Mouse (Mus musculus) retina, embryonic 14.5 days (tissue): ENCODE data around the gene Ap1g2.

Experiments used
- DNase-seq: peaks from one replicate; pipeline ENCODE4 v3.0.0-alpha.2; 2015; ENCODE audit warnings: low spot score

Ap1g2 gene

DNA sequence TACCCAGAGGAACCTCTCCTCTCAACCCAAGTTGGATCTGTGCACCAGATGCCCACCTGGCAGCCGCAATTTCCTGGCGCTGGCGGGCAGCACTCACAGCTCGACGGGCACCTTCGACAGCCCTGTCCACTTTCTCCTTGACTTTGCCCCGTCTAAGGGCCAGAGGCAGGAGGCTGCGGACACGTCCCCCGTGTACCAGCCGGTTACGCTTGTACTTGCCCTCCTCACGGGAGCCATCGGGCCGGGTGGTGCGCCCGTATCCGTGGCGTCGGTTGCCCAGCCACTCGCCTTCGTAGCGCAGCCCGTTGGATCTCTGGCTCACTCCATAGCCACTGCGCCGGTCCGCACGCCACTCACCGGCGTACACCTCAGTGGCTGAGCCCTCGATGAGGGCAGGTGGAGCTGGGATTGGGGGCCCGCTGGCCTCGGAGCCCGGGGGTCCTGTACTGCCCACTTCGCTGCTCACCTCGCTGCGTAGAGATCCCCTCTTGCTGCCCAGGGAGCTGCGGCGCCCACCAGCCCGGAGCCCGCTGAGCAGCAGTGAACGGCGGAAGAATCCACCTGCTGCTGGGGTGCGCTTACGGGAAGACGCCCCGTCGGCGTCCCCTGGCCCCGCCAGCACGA is 7.1 kb upstream of the Ap1g2 start:
- no peak for DNase-seq

DNA sequence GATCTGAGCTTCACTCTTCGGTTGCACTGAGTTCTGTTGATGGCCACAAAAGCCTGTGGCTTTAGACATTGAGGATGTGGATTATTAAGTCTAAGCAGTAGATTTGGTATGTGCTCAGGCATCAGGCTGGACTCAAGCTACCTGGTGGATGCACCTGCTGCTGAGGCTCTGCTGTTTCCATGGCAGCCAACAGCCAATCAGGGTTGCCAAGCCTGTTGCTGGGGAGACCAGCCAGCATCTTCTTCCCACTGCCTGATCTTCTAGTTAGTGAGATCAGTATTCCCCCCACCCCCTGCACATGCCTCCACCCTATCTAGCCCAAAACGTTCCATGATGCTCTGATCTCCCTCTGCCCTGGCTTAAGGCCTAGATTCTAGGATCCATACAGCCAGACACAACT is 5.3 kb upstream of the Ap1g2 start:
- DNase-seq = no peak

DNA sequence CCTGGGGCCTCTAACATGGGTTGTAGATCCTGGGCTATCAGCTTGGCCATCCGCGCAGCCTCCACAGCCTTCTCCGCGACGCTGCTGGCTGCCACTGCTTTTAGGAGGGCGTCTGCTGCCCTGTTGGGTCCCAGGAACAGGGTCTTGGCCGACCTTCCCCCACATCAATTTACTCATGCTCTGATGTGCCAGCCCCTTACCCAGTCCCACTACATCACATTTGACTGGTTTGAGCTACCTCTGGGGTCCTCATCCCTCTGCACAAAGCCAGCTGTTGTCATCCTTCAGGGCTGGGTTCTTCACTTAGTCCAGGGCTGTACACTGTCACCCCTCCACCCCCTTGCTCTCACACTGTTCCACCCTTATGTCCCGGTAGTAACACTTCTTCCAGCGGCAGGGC is 3.7 kb upstream of the Ap1g2 start:
- no peak for DNase-seq

DNA sequence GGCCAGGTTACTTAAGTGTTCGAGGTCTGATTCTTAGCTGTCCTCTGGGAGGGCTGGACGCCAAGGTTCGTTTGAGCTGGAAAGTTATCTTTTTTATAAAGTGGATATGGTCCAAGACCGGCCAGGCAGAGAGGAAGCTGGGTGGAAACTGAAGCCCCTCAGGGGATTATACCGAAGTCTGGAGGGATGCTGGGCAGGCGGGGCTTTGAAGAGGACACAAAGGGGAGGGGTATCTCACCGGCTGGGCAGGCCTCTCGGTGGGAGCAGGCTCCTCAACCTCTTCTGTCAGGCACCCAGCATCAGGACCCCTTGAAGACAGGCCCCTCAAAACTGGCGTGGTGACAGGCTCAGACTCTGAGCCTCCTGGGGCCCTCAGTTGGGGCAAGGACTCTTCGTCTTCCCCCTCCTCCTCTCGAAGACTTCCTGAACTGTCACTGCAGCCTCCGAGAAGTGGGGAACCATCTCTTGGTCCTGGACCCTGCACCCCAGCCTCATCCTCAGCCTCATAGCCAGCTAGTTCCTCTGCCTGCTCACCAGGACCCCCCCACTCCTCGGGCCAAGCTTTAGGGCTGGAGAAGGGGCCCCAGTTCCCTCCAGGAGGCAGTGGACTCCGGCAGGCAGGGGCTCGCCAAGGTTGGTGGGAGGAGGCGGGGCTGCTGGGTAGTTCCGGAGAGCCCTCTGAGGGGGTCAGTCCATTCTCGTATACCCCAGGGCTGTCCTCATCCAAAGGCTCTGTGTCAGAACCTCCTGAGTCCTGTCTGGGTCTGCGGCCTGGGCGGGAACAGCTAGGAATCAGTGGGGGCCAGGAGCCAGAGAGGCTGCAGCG is 2.9 kb upstream of the Ap1g2 start:
- no peak for DNase-seq

DNA sequence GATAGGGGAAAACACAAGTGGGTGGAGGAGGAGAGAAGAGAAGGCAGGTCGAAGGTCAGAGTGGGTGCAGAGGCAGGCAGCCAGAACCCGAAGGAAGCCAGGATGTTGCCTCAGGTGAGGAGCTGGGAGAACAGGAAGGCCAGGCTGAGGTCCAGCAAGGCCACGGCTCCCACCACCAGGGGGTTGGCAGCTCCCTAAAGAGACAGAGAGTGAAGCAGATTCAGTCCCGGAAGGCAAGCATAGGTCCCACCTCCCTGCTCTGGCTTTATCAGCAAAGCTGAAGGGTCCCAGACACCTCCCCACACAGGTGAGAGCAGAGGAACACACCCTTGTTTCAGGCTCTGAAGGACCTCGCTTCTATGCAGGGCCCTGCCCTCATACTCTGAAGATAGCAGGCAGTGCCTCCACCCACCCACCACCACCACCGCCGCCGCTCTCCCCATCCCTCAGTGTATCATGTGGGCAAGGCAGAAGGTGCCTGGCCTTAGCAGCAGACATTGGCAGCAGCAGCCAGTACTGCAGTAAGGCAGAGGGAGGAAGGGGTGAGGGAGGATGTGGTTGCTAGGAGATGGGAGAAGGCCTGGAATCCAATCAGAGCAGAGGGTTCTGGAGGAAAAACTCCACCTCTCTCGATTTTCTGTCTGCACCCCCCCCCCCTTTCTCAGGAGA is 1.9 kb upstream of the Ap1g2 start:
- DNase-seq = no peak

DNA sequence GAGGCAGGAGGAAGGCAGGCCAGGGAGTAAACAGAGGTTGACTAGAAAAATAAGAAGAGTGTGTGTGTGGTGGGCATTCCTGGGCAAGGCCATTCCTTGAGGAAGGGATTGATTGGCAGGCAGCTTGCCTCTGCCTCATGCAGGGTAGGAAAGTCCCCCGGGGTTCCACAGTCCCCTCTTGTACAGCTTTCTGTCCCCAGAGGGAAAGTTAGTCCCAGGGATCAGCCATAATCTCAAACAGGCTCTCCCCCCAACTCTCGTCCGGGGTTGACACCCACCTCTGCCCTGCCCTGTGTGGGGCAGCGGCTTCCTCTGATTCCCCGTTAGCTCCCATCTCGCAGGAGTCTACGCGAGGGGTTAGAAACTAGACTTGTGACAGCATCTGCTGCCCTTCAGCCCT is 597 bp upstream of the Ap1g2 start:
- no peak for DNase-seq

DNA sequence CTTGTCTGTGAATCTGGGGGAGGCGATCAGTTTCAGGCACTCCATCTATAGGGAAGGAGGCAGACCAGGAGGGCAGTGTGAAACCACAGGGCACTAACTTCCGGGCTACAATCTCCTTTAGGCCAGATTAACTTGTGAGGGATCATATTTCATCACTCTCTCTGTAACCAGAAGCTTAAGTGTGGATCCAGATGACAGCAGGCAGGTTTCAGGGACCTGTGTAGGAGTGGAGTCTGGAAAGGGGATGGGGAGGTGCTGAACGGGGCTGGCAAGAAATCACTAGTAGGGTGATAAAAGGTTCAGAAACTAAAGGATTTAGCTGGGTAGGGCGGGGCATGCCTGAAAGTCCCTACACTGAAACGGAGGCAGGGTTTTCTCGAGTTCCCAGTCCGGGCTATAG is 1.0 kb downstream of the Ap1g2 start:
- DNase-seq = no peak

DNA sequence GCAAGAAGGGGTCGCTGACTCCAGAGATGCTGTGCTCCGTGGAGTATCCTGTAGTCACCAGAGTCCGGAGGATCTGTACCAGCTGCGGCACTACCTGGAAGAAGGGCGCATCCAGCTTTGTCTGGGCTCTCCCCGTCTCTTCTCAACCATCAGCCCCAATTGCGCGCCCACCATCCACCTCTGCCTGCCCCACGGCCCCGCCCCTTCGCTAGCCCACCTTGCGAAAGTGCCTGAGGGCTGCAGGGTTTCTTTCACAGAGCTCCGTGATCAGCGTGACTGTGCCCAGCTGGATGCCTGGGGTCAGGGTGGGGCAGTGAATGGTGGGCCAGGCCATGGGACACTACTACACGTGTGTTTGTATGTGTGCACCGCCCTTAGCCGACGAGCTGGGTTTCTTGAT is 2.0 kb downstream of the Ap1g2 start:
- DNase-seq = no peak

DNA sequence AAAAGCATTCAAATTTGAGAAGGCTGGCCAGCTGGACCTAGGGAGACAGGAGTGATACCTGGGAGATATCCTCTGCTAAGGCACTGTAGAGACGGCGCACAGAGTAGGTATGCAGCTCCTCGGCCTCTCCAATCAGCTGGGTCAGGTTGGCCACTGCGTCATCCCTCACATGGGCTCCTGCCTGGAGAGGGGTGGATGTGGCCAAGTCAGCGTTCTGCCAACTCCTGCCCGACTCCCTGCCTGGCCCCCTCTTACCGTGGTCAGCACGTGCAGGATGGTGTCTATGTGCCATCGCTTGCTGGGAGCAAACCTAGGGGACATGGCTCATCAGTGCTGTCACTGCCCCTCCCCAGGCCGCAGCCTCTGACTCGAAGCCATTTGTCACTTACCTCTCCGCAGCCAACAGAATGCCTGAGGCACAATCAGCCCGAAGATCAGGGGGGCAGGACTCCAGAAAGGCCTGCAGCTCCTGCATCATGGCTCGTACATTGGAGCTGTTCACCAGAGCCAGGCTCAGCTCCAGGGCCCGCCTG is 4.1 kb downstream of the Ap1g2 start:
- DNase-seq = no peak

DNA sequence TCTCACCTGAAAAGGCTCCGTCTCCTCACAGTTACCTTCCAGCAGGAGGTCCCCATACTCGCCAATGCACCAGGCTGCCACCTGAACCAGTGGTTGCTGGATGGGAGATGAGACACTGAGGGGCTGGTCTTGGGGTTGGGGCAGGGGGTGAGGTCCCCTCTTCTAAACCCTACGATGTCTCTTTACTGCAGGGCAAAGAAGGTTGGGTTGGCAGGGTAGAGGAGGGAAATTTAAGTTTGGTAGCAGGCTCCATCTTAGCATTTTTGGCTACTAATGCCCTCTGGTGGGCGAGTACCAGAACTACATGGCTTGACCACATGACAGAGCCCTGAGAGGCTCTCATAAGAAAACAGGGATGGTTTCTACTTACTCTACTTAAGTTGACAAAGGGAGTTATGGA is 4.8 kb downstream of the Ap1g2 start:
- DNase-seq = peak; percentile 84

DNA sequence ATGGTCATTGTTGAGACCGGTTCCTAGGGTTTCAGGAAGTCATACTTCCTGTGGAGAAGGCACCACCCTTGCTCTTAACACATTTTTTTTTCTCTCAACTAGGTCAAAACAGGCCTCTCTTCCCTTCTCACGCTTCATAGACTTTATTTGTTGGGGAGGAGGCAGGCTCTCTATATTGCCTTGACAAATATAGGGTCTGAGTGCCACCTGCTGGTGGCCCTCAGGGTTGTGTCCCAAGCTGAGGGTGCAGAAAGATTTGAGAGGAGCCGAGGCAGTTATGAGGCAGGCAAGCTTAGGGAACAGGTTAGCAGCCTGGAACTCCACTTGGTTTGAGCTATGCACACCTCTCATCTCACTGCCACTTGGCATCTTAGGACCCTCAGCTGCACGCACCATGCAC is 8.3 kb downstream of the Ap1g2 start:
- DNase-seq = peak; percentile 77

DNA sequence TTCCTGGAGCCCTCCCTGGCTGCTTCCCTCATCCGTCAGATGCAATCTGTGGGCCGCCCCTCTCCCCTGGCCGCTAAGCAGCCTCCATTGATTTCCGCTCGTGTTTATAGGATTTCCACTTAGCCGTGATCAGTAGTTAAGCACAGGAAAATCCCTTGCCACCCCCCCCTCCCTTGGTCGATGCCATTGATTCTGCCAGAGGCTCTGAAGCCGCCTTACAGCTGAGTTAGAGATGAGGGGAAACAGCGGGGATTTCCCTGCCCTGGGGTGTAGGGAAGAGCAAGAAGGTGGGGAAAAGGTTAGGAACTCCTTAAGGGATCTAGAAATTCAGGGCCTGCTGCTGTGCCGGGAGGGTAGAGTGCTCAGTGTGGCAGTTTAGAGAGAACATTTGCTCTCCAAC is 8.7 kb downstream of the Ap1g2 start:
- DNase-seq = peak; percentile 67

DNA sequence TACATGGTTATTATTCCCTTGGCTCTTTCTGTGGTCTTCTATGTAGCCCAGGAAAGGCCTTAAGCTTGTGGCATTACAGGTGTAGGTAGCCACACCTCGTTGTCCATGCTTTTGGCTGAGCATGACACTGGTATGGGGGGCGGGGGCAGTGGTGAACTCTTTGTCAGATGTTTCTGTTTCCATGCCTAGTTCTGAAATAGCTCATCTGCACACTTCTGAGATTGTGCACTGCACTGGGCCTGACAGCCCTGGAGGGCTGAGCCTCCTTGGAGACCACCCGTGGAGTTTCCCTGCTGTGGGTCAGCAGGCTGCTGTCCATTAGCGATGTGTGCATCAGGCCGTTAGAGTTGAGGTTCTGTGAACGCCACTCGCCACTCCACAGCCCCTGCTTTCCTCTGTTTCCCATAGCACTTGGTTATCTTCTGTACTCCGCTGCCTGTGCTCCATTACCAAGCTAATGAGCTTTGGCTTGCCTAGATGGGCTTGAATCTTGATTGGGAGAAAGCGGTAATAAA is 9.8 kb downstream of the Ap1g2 start:
- peak; percentile 53 for DNase-seq

DNA sequence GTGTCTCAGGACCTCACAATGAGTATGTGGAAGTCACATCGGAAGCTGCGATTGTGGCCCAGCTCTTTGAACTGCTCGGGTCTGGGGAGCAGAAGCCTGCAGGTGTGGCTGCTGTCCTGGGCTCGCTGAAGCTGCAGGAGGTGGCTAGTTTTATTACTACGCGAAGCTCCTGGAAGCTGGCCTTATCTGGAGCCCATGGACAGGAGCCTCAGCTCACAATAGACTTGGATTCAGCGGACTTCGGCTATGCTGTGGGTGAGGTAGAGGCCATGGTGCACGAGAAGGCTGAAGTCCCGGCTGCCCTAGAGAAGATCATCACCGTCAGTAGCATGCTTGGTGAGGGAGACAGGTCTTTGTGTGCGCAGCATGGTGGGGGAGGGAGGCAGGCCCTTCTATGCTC is 10.7 kb downstream of the Ap1g2 start:
- DNase-seq = no peak

DNA sequence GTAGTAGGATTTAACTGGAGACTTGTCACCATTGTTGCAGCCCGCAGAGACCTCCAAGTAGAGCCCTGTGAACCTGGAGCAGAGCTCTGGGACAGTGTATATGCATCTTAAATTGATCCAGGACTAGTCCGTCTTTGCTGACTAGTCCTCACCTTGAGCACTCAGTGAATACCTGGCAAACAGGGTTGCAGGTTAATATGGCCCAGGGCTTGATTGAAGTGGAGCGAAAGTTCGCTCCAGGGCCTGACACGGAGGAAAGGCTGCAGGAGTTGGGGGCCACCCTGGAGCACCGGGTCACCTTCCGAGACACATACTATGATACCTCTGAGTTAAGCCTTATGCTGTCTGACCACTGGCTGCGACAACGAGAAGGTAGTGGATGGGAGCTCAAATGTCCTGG is 11.1 kb downstream of the Ap1g2 start:
- no peak for DNase-seq

DNA sequence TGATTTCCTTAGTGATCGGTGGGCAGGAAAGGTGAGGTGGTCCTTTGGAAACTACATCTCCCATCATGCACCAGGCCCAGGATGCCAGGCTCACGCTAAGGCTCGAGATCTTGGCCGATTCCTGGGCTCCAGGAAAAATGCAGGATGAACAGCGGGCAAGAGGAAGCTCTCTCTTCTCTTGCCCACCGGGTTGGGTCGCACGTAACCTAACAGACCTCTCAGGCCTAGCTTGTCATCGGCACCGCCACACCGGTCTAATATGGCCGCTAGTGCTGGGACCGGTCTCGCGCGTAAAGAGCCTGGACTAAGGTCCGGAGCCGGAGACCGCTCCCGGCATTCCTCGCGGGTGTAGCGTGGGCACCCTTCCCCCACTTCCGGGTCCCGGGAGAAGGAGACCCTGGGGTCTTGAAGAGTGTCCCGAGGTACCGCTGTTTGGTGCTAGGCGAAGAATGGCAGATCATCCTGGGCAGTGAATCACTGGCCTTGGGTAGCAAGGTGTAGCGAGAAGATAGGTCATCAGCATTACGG is 11.6 kb downstream of the Ap1g2 start, which contains the start of gene Thtpa:
TSS of gene Thtpa (plus strand) at position 81 of the 528 bp plus-strand sequence.
- peak; percentile 86 for DNase-seq

DNA sequence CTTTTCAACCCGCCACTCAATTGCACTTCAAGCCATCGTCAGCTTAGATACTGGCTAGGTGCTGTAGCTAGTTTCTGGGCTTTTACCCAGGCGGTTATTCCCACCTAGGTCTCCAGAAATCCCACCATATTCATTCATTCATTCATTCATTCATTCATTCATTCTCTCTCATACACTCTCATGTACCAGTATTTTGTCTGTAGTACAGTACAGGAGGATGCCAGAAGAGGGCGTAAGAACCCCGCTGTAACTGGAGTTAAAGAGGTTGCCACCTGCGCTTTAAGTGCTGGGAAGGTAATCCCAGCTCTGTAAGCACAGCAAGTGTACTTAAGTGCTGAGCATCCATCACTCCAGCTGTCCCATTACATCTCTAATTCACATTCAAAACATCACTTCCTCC is 12.5 kb downstream of the Ap1g2 start:
- no peak for DNase-seq

DNA sequence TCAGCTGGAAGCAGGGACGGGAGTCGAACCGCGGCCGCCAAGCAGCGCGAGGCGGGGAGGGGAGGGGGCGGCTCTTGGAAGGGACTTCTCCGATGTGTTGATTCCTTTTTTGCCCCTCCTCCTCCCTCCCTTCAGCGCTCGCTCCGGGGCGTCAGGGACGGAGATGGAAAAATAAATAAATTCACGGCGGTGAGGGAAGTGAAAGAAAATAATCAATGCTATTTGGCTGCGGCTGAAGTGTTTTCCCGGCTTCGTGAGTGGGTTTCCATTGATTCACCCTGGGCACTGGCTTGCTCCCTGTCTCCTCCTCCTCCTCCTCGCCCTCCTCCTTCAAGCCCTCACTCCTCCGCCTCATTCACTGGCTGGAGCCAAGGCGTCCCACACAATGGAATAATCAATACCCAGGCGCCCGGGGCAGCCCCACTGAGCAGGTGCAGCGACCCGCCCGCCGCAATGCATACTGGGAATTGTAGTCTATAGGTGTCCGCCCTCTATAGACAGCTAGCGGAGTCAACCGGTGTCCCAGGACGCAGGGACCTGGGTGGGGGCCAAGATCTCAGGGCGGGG is 14.3 kb downstream of the Ap1g2 start, which contains the start of gene Zfhx2:
TSS of gene Zfhx2 (minus strand) at position 314 of the 567 bp plus-strand sequence.
- peak; percentile 97 for DNase-seq

DNA sequence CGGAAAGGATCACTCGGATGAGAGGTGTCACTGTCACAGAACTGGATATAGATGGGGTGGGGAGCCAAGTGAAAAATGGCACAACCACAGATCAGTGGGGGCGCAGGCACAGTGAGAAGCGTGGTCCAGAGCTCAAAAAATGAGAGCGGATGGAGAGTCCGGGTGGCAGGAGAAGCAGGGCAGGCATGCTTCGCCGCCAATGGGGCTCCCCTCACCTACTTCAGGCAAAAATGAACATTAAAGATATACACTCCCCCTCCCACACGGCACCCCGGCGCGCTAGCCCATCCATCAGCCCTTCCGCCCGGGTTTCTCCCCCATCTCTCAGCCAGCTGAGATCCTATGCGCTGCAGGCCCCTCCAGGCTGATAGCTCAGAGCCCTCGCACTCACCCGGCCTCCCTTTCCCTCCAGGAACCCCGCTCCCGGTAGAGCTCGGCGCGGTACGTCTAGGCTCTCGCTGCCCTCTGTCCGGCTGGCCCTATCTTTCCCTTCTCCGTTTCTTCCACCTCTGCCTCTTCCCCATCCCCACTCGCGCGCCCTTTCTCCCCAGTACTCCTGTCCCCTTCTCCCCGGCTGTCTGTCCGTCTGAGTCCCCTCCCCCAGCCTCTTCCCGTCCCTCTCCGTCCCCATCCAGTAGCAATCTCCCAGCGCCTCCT is 15.1 kb downstream of the Ap1g2 start:
- peak; percentile 32 for DNase-seq

DNA sequence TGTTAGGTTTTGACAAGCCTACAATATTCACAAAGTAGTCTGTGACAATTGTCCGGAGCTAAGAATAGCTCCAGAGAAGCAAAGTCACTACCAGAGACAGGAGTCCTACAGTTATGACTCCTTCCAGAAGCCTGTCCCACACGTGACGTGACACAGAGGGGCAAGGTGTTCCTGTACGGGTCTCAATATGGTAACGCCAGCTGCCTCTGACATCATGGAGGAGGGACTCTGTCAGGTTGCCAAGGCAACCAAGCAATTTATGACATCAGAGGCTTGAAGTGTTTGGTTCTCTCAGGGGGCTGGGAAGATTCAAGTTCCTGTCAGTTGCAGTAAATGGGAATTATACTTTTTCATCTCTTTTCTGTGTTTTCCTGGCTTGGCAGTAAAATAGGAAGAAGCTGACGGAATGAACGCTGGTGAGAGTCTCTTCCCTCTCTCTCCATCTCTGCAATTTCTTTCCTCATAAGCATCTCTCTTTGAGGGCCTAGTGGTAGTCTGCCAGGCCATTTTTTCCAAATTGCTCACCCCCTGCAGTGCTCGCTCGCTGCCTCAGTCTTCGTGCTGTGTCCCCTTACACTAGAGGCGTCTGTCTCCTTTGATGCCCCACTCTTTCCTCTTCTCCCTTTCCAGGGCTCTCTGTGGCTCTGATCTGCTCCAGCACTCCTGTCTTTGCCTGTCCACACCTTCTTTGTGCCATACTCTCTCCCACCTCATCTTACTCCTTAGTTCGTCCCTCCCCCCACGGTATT is 17.0 kb downstream of the Ap1g2 start:
- no peak for DNase-seq
